Mouse (Mus musculus) neural tube, embryonic 11.5 days (tissue): Measurements from ENCODE around the gene Pkdcc. TPM values are rescaled to one million over a fixed set of nuclear protein-coding genes. Genes with fewer than 3 reads are reported as not detected.

Experiments used
- ATAC-seq: fragments of 200-750 bp; cut with Nextera tagmentation; 2 replicates; pipeline ENCODE4 v1.8.0; 2017; ENCODE audit warnings: moderate number of reproducible peaks, mild to moderate bottlenecking, moderate TSS enrichment, moderate library complexity; ENCODE audit not compliant: insufficient read depth, low FRiP score, low TSS enrichment
- DNase-seq: peaks from one replicate; pipeline ENCODE4 v3.0.0-alpha.2; 2015; ENCODE audit warnings: low spot score
- H3K27ac ChIP-seq: fragments of 300-500 bp; sonication (generic); 2 replicates; pipeline ENCODE4 v1.5.1; 2014; ENCODE audit warnings: low read depth, mild to moderate bottlenecking, low read length
- H3K27me3 ChIP-seq: fragments of 300-500 bp; sonication (generic); 2 replicates; pipeline ENCODE4 v1.6.1; 2014; ENCODE audit warnings: mild to moderate bottlenecking, low read length, mixed read lengths; ENCODE audit not compliant: control insufficient read depth, insufficient read depth
- H3K36me3 ChIP-seq: fragments of 300-500 bp; sonication (generic); 2 replicates; pipeline ENCODE4 v1.6.1; 2014; ENCODE audit warnings: mild to moderate bottlenecking, low read length, moderate library complexity, mixed read lengths; ENCODE audit not compliant: control insufficient read depth, insufficient read depth
- H3K4me1 ChIP-seq: fragments of 300-500 bp; sonication (generic); 2 replicates; pipeline ENCODE4 v1.6.1; 2014; ENCODE audit warnings: low read length, mixed read lengths; ENCODE audit not compliant: control insufficient read depth, insufficient read depth
- H3K4me2 ChIP-seq: fragments of 300-500 bp; sonication (generic); 2 replicates; pipeline ENCODE4 v1.6.1; 2014; ENCODE audit warnings: low read depth, mild to moderate bottlenecking, moderate library complexity
- H3K4me3 ChIP-seq: fragments of 300-500 bp; sonication (generic); 2 replicates; pipeline ENCODE4 v1.5.1; 2014; ENCODE audit warnings: low read depth, low read length
- H3K9ac ChIP-seq: fragments of 300-500 bp; sonication (generic); 2 replicates; pipeline ENCODE4 v1.6.1; 2014; ENCODE audit warnings: mild to moderate bottlenecking, low read length
- H3K9me3 ChIP-seq: fragments of 300-500 bp; sonication (generic); 2 replicates; pipeline ENCODE4 v1.6.1; 2016; ENCODE audit warnings: low read length; ENCODE audit not compliant: control insufficient read depth
- WGBS: fragments of 180-500 bp; shearing (Covaris S2); extraction: QIAGEN DNeasy Blood & Tissue Kit; methylation state at CpG from one replicate; pipeline ENCODE4 v1.1.7; 2014; 5-methylcytosine and 5-hydroxymethylcytosine counted together
- polyA plus RNA-seq: library from polyadenylated mRNA; unstranded; fragments of >200 nt; fragmentation: Nextera tagmentation; extraction: Ambion mirVana; gene quantifications from 2 replicates; pipeline ENCODE4 v1.2.1, GENCODE M21; 2014

Gene Pkdcc
- polyA plus RNA-seq, 1 experiment from 2014 or later: 15.5 TPM

DNA sequence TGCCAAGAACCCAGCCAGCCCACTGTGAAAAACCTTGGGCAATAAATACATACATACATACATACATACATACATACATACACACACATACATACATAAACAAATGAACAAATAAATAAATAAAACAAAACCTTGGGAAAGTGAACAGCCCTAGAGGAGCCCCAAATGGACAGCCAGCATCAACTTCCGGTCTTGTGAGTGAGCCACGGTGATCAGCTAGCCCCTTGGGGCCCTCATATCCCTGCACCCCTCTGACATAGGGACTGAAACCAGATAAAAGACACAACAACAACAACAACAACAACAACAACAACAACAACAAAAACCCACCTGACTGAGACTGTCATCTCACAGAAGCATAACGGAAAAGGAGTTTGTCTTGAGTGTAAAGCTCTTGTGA, 30.4 kb downstream of the Pkdcc start:
- H3K4me3 ChIP-seq: no peak overlapping the region
- no peaks in the 10 kb centered on the region for H3K9me3 ChIP-seq
- DNase-seq: no peak
- ATAC-seq: no peak
- 87% methylated on average over 3 of the region's 3 CpGs for WGBS
- H3K4me1 ChIP-seq: no peaks in the 10 kb centered on the region
- H3K36me3 ChIP-seq: no peaks in the 10 kb centered on the region
- no peak overlapping the region for H3K9ac ChIP-seq
- no peak overlapping the region for H3K4me2 ChIP-seq
- no peak overlapping the region for H3K27ac ChIP-seq
- H3K27me3 ChIP-seq: no peaks in the 10 kb centered on the region

DNA sequence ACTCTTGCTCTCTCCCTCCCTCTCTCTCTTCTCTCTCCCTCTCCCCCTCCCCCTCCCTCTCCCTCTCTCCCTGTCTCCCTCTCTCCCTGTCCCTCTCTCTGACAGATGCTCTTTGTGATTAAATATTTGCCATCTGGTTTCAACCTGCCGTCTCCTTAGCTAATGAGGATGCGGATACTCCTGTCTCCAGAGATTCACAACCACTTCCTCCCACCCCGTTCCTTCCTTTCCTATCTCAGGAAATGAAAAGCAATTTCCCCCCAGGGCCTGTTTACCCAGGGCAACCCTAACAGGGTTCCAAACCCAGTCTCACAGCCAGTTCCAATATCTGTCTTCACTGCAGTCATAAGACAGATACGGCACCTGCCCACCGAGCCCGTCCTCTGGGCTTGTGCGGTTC, 31.0 kb downstream of the Pkdcc start:
- DNase-seq: no peak
- 0 out of 2 replicates have a peak, but pooled peaks have one; percentile 48 for ATAC-seq
- 48% methylated on average over 7 of the region's 7 CpGs for WGBS

DNA sequence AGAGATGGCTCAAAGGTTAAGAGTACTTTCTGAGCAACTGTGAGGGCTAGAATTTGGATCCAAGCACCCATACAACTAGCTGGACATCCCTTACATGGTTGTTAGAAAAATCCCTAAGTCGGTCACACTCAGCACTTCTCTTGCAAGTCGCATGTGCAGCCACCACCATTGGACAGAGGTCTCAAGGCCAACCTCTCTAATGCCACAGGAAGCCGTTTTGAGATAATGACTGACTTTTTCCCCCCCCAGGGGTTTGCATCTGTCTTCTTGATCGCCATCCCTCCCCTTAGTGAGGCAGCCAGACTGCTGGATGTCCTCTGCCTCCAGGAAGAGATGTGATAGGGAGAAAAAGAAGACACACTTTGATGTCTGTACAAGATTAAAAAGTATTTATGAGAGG, 32.1 kb downstream of the Pkdcc start:
- Histone ChIP-seq H3K4me2 (no peak overlapping the region), H3K9me3 (no peaks in the 10 kb centered on the region), H3K9ac (no peak overlapping the region), H3K4me3 (no peak overlapping the region), H3K27ac (no peak overlapping the region), H3K36me3 (no peaks in the 10 kb centered on the region), H3K4me1 (0 out of 2 replicates have a peak, but pooled peaks cover 4% of the 10 kb centered on the region), H3K27me3 (no peaks in the 10 kb centered on the region)
- ATAC-seq: no peak
- 76% methylated on average over 4 of the region's 4 CpGs for WGBS
- DNase-seq: no peak

More for the DNA sequence above, 31.0 kb downstream of the Pkdcc start:
- no peaks in the 10 kb centered on the region for H3K27me3 ChIP-seq
- no peak overlapping the region for H3K4me3 ChIP-seq
- no peak overlapping the region for H3K27ac ChIP-seq
- no peak overlapping the region for H3K4me2 ChIP-seq
- no peaks in the 10 kb centered on the region for H3K9me3 ChIP-seq
- H3K9ac ChIP-seq: no peak overlapping the region
- H3K36me3 ChIP-seq: no peaks in the 10 kb centered on the region
- 0 out of 2 replicates have a peak, but pooled peaks cover 4% of the 10 kb centered on the region for H3K4me1 ChIP-seq

DNA sequence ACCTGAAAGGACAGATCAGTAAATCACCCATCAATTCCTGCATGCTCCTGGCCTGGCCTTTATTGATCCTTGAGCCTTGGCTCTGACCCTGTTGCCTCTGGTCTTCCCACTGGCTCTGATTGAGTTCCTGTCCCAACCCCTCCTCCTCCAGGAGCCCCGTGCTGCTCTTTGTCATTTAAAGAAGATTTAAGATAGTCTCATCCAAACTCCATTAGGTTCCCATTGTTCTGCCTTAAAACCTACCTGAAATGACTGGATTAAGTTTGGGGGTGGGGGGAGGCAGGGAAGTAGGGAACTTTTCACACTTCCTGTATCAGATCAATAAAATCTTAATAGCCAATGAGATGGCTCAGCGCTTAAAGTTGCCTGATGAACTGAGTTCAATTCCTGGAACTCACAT, 33.4 kb downstream of the Pkdcc start:
- DNase-seq (no peak), ATAC-seq (no peak)
- no peaks in the 10 kb centered on the region for H3K27me3 ChIP-seq
- 0 out of 2 replicates have a peak, but pooled peaks cover 4% of the 10 kb centered on the region for H3K4me1 ChIP-seq
- H3K9ac ChIP-seq: no peak overlapping the region
- H3K9me3 ChIP-seq: no peaks in the 10 kb centered on the region
- H3K36me3 ChIP-seq: no peaks in the 10 kb centered on the region
- H3K27ac ChIP-seq: no peak overlapping the region
- WGBS: 23% methylated on average over 2 of the region's 2 CpGs
- no peak overlapping the region for H3K4me3 ChIP-seq
- no peak overlapping the region for H3K4me2 ChIP-seq

DNA sequence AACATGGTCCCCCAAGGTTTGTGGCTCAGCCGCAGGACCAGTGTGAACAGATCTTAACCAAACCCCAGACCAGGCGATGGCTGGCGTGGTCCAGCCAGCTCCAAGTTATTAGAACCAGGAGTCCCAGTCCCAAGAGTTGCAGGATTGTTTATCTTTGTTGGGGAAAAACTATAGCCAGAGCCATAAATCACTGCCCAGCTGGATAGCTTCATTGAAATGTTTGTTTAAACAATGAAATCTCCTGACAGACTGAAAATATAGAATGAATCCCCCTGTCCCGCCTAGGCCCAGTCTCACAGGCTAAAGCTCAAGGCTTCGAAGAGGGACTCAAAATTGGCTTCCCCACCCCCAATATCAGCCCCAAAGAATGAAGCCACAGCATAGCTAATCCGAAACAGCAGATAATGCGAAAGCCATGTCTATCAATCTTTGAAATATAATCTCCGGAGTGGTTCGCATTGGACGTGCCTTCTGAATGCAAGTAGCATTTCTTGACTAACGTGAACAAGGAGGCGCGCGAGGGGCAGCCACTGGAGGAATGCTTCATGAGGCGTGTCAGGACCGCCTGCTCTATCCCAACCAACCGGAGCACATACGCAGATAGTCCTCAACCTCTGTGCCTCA, 35.9 kb downstream of the Pkdcc start:
- H3K4me3 ChIP-seq: no peak overlapping the region
- no peaks in the 10 kb centered on the region for H3K36me3 ChIP-seq
- H3K27ac ChIP-seq: no peak overlapping the region
- DNase-seq (no peak), ATAC-seq (no peak)
- H3K9ac ChIP-seq: no peak overlapping the region
- WGBS: 66% methylated on average over 18 of the region's 18 CpGs
- no peaks in the 10 kb centered on the region for H3K9me3 ChIP-seq
- H3K27me3 ChIP-seq: no peaks in the 10 kb centered on the region
- 0 out of 2 replicates have a peak, but pooled peaks cover 4% of the 10 kb centered on the region for H3K4me1 ChIP-seq
- H3K4me2 ChIP-seq: no peak overlapping the region

DNA sequence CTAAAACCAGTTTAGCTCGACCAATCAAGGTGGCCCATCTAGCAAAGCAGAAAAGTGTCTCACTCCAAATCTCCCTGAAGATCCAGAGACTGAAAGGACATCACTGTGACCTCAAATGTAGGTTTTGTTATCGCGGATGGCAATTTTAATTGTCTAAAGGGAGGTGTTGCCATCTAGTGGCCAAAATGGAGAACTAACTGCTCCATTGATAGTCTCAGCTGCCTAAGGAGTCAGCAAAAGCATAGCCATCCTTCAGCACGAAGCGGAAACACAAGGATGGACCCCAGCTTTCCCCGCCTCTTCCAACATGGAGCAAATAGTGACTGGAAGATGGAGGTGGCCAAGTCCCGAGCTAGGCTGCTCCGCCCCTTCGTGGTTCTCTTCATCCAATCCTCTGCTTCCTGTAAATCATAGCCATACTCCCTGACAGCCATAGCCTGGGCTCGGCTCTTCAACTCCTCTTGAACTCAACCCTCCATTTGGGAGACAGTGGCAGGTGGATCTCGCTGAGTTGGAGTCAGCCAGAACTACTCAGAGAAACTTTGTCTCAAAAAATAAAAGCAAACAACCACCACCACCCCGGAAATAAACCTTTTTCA, 38.1 kb downstream of the Pkdcc start:
- Histone ChIP-seq H3K4me2 (no peak overlapping the region), H3K4me3 (no peak overlapping the region), H3K27ac (no peak overlapping the region), H3K9me3 (no peaks in the 10 kb centered on the region), H3K4me1 (0 out of 2 replicates have a peak, but pooled peaks cover 4% of the 10 kb centered on the region), H3K36me3 (no peaks in the 10 kb centered on the region), H3K9ac (no peak overlapping the region), H3K27me3 (no peaks in the 10 kb centered on the region)
- ATAC-seq (no peak), DNase-seq (peak; percentile 51)
- 32% methylated on average over 12 of the region's 12 CpGs for WGBS

DNA sequence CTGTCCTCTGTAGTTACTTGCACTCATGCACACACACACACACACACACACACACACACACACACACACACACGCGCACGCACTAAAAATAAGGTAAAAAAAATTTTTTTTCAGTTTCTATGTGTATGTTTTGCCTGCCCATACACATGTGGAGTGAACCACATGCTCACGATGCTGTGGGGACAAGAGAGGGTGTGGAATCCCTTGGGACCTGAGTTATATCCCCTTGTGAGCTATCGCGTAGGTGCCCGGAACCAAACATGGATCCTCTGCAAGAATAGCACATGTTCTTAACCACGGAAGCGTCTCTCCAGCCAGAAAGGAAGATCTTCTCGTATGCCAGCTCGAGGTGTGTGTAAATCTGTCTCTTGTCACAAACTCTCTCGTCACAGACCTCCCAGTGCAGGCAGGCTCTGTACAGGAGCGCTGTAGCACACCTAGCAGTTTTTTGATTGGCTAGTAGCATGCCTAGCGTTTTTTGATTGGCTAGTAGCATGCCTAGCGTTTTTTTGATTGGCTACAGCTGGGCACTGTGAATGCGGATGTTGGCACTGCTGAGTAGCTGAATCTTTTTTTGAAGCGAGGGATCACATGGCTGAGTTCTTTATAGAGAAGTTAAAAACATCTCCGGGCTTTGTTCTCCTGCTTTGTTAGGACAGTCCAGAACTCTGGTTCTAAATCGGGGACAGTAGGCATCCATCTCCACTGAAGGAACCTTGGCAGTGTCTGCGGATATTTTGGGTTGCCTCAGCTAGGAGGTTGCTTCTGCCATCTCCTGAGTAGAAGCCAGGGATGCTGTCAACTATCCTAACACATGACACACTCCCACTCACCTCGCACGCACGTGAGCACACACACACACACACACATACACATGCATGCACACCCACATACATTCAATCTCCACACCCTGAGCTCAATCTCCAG, 52.4 kb downstream of the Pkdcc start:
- DNase-seq (peak; percentile 78), ATAC-seq (peak; percentile 98)
- H3K4me3 ChIP-seq: peak overlapping the region; percentile 16; the same call in 1 of the 2 replicates
- H3K4me2 ChIP-seq: peak overlapping the region; percentile 22
- WGBS: 58% methylated on average over 23 of the region's 23 CpGs
- no peak overlapping the region for H3K9ac ChIP-seq
- no peaks in the 10 kb centered on the region for H3K36me3 ChIP-seq
- no peaks in the 10 kb centered on the region for H3K27me3 ChIP-seq
- H3K27ac ChIP-seq: no peak overlapping the region
- no peaks in the 10 kb centered on the region for H3K9me3 ChIP-seq
- H3K4me1 ChIP-seq: no peaks in the 10 kb centered on the region

DNA sequence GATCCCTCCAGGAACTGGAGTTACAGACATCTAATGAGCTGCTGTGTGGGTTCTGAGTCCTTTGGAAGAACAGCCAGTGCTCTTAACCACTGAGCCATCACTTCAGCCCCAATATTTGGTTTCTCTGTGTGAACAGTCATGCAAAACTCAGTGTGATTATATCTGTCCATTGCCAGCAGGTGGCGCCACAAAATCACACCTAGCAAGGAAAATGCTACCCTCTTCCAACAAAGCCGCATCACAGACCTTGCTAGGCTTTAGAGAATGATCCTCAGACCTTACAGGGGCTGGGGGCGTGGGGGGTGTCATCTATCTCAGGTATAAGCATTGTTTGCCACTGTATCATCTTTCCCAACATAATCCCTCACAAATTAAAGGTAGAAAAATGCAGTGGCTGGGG, 56.4 kb downstream of the Pkdcc start:
- no peaks in the 10 kb centered on the region for H3K36me3 ChIP-seq
- 1% methylated on average over 3 of the region's 3 CpGs for WGBS
- no peaks in the 10 kb centered on the region for H3K9me3 ChIP-seq
- no peak for ATAC-seq
- no peak overlapping the region for H3K9ac ChIP-seq
- H3K4me3 ChIP-seq: no peak overlapping the region
- H3K4me1 ChIP-seq: peaks cover 5% of the 10 kb centered on the region; the same call in 1 of the 2 replicates
- peak; percentile 87 for DNase-seq
- H3K27ac ChIP-seq: no peak overlapping the region
- H3K4me2 ChIP-seq: no peak overlapping the region
- H3K27me3 ChIP-seq: no peaks in the 10 kb centered on the region
